Mouse (Mus musculus) midbrain, embryonic 13.5 days (tissue): ENCODE results near the gene Ghrh. TPM values are rescaled to one million over a fixed set of nuclear protein-coding genes. Genes with fewer than 3 reads are reported as not detected.
A peak's percentile ranks its signal among the peaks of the same experiment; 100 is the strongest.

Source experiments
- ATAC-seq: fragments of 200-750 bp; cut with Nextera tagmentation; 2 replicates; pipeline ENCODE4 v1.8.0; 2017; ENCODE audit warnings: mild to moderate bottlenecking, moderate TSS enrichment, moderate library complexity
- H3K27ac ChIP-seq: fragments of 300-500 bp; sonication (generic); 2 replicates; pipeline ENCODE4 v1.5.1; 2015; ENCODE audit warnings: inconsistent platforms, mild to moderate bottlenecking, moderate library complexity
- H3K27me3 ChIP-seq: fragments of 300-500 bp; sonication (generic); 2 replicates; pipeline ENCODE4 v1.6.1; 2015; ENCODE audit warnings: mild to moderate bottlenecking, inconsistent platforms
- H3K36me3 ChIP-seq: fragments of 300-500 bp; sonication (generic); 2 replicates; pipeline ENCODE4 v1.6.1; 2015; ENCODE audit warnings: mild to moderate bottlenecking, inconsistent platforms
- H3K4me1 ChIP-seq: fragments of 300-500 bp; sonication (generic); replicated peaks from 2 replicates; pipeline ENCODE4 v1.6.1; 2015; ENCODE audit warnings: inconsistent platforms
- H3K4me2 ChIP-seq: fragments of 300-500 bp; sonication (generic); replicated peaks from 2 replicates; pipeline ENCODE4 v1.6.1; 2015; ENCODE audit warnings: moderate library complexity, mild to moderate bottlenecking, inconsistent platforms
- H3K4me3 ChIP-seq: fragments of 300-500 bp; sonication (generic); replicated peaks from 2 replicates; pipeline ENCODE4 v1.5.1; 2015; ENCODE audit warnings: mild to moderate bottlenecking, inconsistent platforms
- H3K9ac ChIP-seq: fragments of 300-500 bp; sonication (generic); replicated peaks from 2 replicates; pipeline ENCODE4 v1.6.1; 2015; ENCODE audit warnings: mild to moderate bottlenecking, inconsistent platforms
- H3K9me3 ChIP-seq: fragments of 300-500 bp; sonication (generic); 2 replicates; pipeline ENCODE4 v1.6.1; 2016; ENCODE audit warnings: mild to moderate bottlenecking, inconsistent platforms
- WGBS: fragments of 180-500 bp; shearing (Covaris S2); methylation state at CpG from one replicate; pipeline ENCODE4 v1.1.7; 2015; 5-methylcytosine and 5-hydroxymethylcytosine counted together
- polyA plus RNA-seq: library from polyadenylated mRNA; unstranded; fragments of >200 nt; fragmentation: Nextera tagmentation; extraction: Ambion mirVana; gene quantifications from 2 replicates; pipeline ENCODE4 v1.2.1, GENCODE M21; 2015

Gene Ghrh
- polyA plus RNA-seq, 1 experiment from 2014 or later, result 1.6 TPM

GRCm38 (mm10) chr2:157342328-157342926 is 4.9 kb downstream of the Ghrh start:
- Histone ChIP-seq H3K27ac (peak overlapping the region; percentile 90), H3K4me1 (peaks cover 65% of the 10 kb centered on the region), H3K27me3 (no peaks in the 10 kb centered on the region), H3K9ac (peak overlapping the region; percentile 59), H3K4me2 (no peak overlapping the region), H3K9me3 (no peaks in the 10 kb centered on the region), H3K4me3 (no peak overlapping the region), H3K36me3 (no peaks in the 10 kb centered on the region)
- 24% methylated on average over 5 of the region's 5 CpGs for WGBS
- ATAC-seq, result no peak

GRCm38 (mm10) chr2:157341554-157342270 is 5.6 kb downstream of the Ghrh start:
- Histone ChIP-seq H3K36me3 (no peaks in the 10 kb centered on the region), H3K27ac (peak overlapping the region; percentile 90), H3K4me1 (peaks cover 60% of the 10 kb centered on the region), H3K4me2 (0 out of 2 replicates have a peak overlapping the region, but pooled peaks have one; percentile 11), H3K9ac (peak overlapping the region; percentile 59), H3K4me3 (no peak overlapping the region), H3K9me3 (no peaks in the 10 kb centered on the region), H3K27me3 (no peaks in the 10 kb centered on the region)
- ATAC-seq, result peak; percentile 46
- WGBS, result 29% methylated on average over 11 of the region's 11 CpGs

GRCm38 (mm10) chr2:157340221-157340741 is 7.0 kb downstream of the Ghrh start:
- Histone ChIP-seq H3K27me3 (no peaks in the 10 kb centered on the region), H3K36me3 (no peaks in the 10 kb centered on the region), H3K27ac (peak overlapping the region; percentile 90), H3K9me3 (no peaks in the 10 kb centered on the region), H3K4me1 (peaks cover 48% of the 10 kb centered on the region), H3K9ac (peak overlapping the region; percentile 6), H3K4me2 (no peak overlapping the region), H3K4me3 (no peak overlapping the region)
- 7% methylated on average over 7 of the region's 7 CpGs for WGBS
- peak; percentile 82 for ATAC-seq

- no peak for ATAC-seq
- 58% methylated on average over 7 of the region's 7 CpGs for WGBS
- H3K4me1 ChIP-seq, result peaks cover 48% of the 10 kb centered on the region
- H3K9ac ChIP-seq, result peak overlapping the region; percentile 6; the same call in 1 of the 2 replicates
- H3K4me3 ChIP-seq, result no peak overlapping the region
- peak overlapping the region; percentile 90 for H3K27ac ChIP-seq
- H3K9me3 ChIP-seq, result no peaks in the 10 kb centered on the region
- H3K36me3 ChIP-seq, result no peaks in the 10 kb centered on the region
- no peaks in the 10 kb centered on the region for H3K27me3 ChIP-seq
- H3K4me2 ChIP-seq, result no peak overlapping the region
Observed at GRCm38 (mm10) chr2:157339532-157339931, 7.8 kb downstream of the Ghrh start.

GRCm38 (mm10) chr2:157338663-157339062 is 8.6 kb downstream of the Ghrh start:
- no peaks in the 10 kb centered on the region for H3K36me3 ChIP-seq
- no peaks in the 10 kb centered on the region for H3K9me3 ChIP-seq
- peak overlapping the region; percentile 12; the same call in 1 of the 2 replicates for H3K27ac ChIP-seq
- H3K9ac ChIP-seq, result no peak overlapping the region
- ATAC-seq, result no peak
- peaks cover 46% of the 10 kb centered on the region for H3K4me1 ChIP-seq
- no peak overlapping the region for H3K4me3 ChIP-seq
- 32% methylated on average over 5 of the region's 5 CpGs for WGBS
- no peak overlapping the region for H3K4me2 ChIP-seq
- no peaks in the 10 kb centered on the region for H3K27me3 ChIP-seq

- ATAC-seq, result no peak
- H3K27ac ChIP-seq, result peak overlapping the region; percentile 63
Observed at GRCm38 (mm10) chr2:157332059-157332458, 15.2 kb downstream of the Ghrh start.

GRCm38 (mm10) chr2:157328570-157328969 is 18.7 kb downstream of the Ghrh start:
- Histone ChIP-seq H3K36me3 (peaks cover 38% of the 10 kb centered on the region), H3K27me3 (no peaks in the 10 kb centered on the region), H3K4me2 (peak overlapping the region; percentile 10; the same call in 1 of the 2 replicates), H3K4me1 (peaks cover 37% of the 10 kb centered on the region), H3K27ac (peak overlapping the region; percentile 83), H3K9ac (0 out of 2 replicates have a peak overlapping the region, but pooled peaks have one; percentile 1), H3K4me3 (no peak overlapping the region), H3K9me3 (no peaks in the 10 kb centered on the region)
- peak; percentile 84 for ATAC-seq
- WGBS, result 6% methylated on average over 11 of the region's 11 CpGs

More at GRCm38 (mm10) chr2:157332059-157332458, 15.2 kb downstream of the Ghrh start:
- 61% methylated on average over 5 of the region's 5 CpGs for WGBS
- H3K36me3 ChIP-seq, result peaks cover 5% of the 10 kb centered on the region
- H3K9ac ChIP-seq, result no peak overlapping the region
- H3K27me3 ChIP-seq, result no peaks in the 10 kb centered on the region
- no peaks in the 10 kb centered on the region for H3K9me3 ChIP-seq
- H3K4me1 ChIP-seq, result peaks cover 37% of the 10 kb centered on the region
- no peak overlapping the region for H3K4me3 ChIP-seq
- no peak overlapping the region for H3K4me2 ChIP-seq

- H3K27me3 ChIP-seq, result no peaks in the 10 kb centered on the region
- peak overlapping the region; percentile 83 for H3K27ac ChIP-seq
- ATAC-seq, result peak; percentile 75
- peaks cover 37% of the 10 kb centered on the region for H3K4me1 ChIP-seq
- H3K4me3 ChIP-seq, result no peak overlapping the region
- peaks cover 42% of the 10 kb centered on the region for H3K36me3 ChIP-seq
- H3K9me3 ChIP-seq, result no peaks in the 10 kb centered on the region
- no peak overlapping the region for H3K9ac ChIP-seq
- peak overlapping the region; percentile 10; the same call in 1 of the 2 replicates for H3K4me2 ChIP-seq
- WGBS, result 8% methylated on average over 5 of the region's 5 CpGs
Observed at GRCm38 (mm10) chr2:157328106-157328505, 19.2 kb downstream of the Ghrh start.

GRCm38 (mm10) chr2:157325238-157325637 is 22.1 kb downstream of the Ghrh start:
- WGBS, result 87% methylated on average over 2 of the region's 2 CpGs
- no peak overlapping the region for H3K4me3 ChIP-seq
- peaks cover 71% of the 10 kb centered on the region for H3K36me3 ChIP-seq
- H3K4me1 ChIP-seq, result peaks cover 32% of the 10 kb centered on the region
- no peak overlapping the region for H3K4me2 ChIP-seq
- H3K9ac ChIP-seq, result no peak overlapping the region
- H3K27me3 ChIP-seq, result no peaks in the 10 kb centered on the region
- no peak for ATAC-seq
- H3K27ac ChIP-seq, result no peak overlapping the region
- no peaks in the 10 kb centered on the region for H3K9me3 ChIP-seq

- ATAC-seq, result no peak
- Histone ChIP-seq H3K4me3 (no peak overlapping the region), H3K36me3 (peaks cover 91% of the 10 kb centered on the region), H3K9me3 (no peaks in the 10 kb centered on the region), H3K4me1 (peaks cover 9% of the 10 kb centered on the region), H3K4me2 (no peak overlapping the region), H3K27ac (peak overlapping the region; percentile 61), H3K9ac (no peak overlapping the region), H3K27me3 (no peaks in the 10 kb centered on the region)
- 81% methylated on average over 5 of the region's 5 CpGs for WGBS
Observed at GRCm38 (mm10) chr2:157322029-157322766, 25.1 kb downstream of the Ghrh start.

GRCm38 (mm10) chr2:157320886-157321285 is 26.4 kb downstream of the Ghrh start:
- Histone ChIP-seq H3K9ac (no peak overlapping the region), H3K4me3 (no peak overlapping the region), H3K4me1 (peaks cover 12% of the 10 kb centered on the region), H3K36me3 (peaks cover 91% of the 10 kb centered on the region), H3K27ac (peak overlapping the region; percentile 60), H3K27me3 (no peaks in the 10 kb centered on the region), H3K4me2 (no peak overlapping the region), H3K9me3 (no peaks in the 10 kb centered on the region)
- WGBS, result 37% methylated on average over 5 of the region's 5 CpGs
- ATAC-seq, result no peak
